Mouse (Mus musculus) layer of hippocampus, adult 11-12 months (tissue): ENCODE measurements at regions not wholly inside any gene's neighbourhood (a gene's known extent, or its start where the extent isn't known, plus 50 kb on each side); places are given as distances from the start of the nearest gene placed in this dataset.

Experiments used
- DNase-seq: peaks from one replicate; pipeline ENCODE4 v3.0.0; 2022; ENCODE audit warnings: low spot score

DNA sequence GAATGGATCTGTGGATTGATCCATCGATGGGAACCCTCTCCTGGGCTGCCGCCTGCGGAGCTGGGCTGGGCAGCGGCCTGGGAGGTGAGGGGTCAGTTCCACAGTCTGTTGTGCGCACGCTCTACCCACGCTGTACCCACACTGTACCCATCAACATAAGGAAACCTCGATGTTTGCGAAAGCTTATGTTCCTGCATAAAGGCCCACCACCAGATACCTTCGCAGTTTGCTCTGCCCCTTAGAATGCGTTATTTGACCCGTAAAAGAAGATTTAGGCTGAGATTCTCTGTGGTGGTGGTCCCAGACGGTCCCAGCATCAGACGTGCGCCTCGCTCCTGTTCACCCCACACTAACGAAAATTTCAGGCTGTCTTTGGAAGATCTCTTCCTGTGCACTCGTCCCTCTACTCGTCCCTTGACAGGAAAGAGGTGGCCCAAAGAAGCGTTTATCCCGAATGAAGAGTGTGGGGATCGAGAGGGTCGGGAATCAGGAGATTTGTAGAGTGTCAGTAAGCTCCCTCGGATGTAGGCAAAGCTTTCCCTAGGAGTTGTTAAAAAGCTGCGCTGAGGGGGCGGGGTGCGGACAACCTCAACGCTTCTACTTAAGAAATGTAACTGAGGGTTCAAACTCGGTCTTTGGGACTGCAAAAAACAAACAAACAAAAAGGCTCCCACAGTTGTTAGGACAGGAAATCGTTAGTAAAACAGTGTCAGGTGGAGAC lies 123.9 kb downstream of the Tmem161b start:
- peak; percentile 44 for DNase-seq

DNA sequence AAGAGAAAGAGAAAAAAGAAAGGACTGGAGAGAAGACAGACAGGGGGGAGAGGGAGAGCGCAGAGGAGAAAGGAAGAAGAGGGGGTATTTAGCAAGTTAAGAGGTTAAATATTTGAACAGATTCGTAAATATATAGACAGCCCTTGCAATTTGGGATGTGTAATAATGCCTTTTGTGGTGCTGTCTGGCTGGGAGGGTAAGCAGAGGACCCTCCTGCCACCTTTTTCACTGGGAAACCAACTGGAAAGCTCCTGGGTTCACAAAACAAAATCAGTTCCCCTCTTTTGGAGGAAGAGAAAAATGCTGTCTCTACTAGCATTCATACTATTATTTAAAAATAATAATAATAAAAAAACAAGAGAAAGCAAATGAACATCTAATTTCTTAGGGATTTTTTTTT lies 124.5 kb downstream of the Tmem161b start:
- DNase-seq, result no peak

DNA sequence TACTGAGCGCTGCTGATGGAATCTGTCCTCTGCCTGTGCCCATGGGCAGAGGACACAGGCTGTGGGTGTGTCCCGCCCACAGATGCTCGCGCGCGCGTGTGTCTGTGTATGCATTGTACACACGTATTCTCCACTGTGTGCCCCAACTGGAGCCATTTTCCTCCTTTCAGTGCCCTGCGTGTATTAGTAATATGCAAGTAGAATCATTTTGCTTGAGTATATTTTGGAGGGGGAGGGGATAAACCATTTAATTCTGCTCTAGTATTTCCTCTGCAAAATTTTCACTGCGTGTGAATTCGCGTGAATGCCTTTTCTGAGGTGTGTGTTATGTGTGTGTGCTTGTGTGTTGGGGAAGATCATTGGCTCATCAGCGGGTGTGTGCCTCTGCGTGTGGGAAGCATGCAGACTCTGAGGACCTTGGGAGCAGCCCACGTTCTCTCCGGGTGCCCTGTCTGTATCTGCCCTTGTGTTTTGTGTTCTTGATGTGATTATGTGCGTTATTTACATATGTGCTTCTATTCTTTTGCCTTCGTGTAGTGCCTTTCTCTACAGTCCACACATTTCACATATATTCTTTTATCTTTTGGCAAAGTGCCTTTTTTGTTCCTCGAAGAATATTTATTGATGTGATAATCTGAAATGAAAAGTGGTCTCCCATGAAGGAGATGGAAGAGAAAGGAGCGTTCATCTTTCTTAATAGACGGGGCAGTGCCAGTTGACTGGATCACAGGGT lies 125.3 kb downstream of the Tmem161b start:
- peak; percentile 67 for DNase-seq

DNA sequence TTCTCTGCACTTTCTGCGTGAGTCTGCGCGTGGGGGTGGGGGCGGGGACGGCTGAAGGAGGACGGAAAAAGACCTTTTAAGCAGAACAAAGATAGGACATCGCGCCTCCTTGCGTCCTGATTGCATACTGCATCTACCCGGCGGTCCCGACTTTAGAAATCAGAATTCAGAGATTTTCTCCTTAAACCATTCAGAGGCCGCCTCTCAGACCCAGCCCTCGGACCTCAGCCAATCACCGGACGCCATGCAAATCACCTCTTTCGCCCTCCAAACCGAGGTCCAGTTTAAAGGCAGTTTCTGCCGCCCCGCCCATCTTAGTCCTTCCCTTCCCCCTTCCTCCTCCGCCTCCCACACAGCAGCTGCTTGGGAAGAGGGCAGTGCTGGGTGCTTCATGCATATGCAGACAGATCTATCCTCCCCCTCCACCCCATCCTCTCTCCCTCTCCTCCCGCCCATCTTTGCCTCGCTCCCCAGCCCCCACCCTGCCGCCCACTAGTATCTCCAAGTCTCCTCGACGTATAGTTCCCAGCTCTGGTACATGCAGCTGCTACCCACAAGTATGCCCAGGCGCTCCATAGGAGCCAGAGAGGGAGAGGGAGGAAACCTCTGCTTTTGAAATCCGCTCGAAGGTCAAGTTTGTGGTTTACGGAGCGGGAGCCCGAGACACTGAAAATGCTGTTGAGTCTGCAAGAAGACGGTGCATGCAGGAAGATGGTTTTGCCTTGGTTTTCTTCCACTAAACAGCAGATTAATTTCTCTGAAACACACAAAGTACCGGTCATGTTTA lies 126.0 kb downstream of the Tmem161b start:
- DNase-seq, result peak; percentile 99

GRCm38 (mm10) chr13:84348701-84348975 lies 126.5 kb downstream of the Tmem161b start:
- no peak for DNase-seq

DNA sequence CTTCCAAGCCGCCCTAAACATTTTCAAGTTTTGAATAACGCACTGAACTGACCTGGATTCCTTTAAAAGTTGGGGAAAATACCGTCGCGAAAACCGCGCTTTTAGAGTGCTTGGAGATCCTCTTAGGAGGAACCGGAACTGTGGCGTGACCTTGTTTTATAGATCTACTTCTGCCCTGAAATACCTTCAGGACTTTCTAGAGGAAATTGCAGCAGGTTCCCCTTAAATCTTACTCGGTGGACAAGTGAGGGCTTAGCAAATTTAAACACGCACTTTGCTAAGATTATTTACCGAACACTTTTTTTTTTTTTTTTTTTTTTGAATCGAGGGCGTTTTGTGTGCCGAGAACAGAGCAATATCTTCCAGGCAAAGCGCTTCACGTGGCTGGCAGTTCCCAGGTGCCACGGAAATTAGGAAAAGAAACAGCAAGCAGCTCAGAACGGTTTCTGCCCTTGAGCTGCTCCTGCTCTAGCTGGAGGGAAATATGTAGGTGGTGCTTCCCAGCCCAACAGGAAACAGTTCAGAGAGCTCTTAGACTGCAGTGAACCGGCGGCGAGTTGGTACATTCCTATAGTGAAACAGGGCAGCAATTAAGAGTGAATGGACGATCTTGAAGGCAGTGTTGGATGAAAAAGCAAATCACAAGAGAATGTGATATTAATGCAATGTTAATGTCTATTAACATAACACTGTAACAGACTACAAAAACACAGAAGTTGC lies 127.1 kb downstream of the Tmem161b start:
- DNase-seq, result peak; percentile 65

DNA sequence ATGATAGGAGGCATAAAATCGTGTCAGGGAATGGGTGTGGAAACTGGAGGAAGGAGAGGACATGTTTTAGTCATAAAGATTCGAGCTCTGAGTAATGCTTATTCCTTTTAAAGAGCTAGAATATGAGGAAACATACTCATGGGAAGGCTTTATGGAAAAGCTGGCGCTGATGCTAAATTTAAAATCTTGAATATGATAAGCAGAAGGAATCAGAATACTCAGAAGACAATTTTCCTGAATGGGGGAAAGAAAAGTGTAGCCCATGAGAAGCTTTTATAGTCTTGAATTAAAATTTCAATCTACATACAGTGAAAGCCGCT lies 127.6 kb downstream of the Tmem161b start:
- no peak for DNase-seq

GRCm38 (mm10) chr13:84350791-84351190 lies 128.7 kb downstream of the Tmem161b start:
- DNase-seq, result no peak

GRCm38 (mm10) chr13:84356455-84356854 lies 134.4 kb downstream of the Tmem161b start:
- no peak for DNase-seq

DNA sequence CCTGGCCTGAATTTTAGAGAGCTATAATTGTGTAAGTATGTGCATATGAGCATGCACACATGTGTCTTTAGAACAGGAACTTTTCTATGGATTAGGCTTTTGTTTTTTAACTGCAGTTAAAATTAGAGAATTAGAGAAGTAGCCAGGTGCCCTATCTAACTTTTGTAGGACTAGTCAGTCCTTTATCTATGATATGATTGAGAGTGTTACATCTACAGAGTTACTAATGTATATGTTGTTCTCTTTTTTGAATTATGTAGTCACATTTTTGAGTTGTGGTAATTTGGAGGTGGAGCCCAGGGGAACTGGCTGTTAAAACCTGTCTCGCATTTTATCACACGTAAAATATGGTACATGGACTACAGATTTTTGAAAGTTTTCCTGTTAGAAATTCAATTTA lies 138.4 kb downstream of the Tmem161b start:
- DNase-seq, result no peak

- no peak for DNase-seq
These were observed 142.0 kb downstream of the Tmem161b start for GRCm38 (mm10) chr13:84364069-84364468.

- DNase-seq, result no peak
These were observed 143.4 kb downstream of the Tmem161b start for GRCm38 (mm10) chr13:84365503-84365902.

DNA sequence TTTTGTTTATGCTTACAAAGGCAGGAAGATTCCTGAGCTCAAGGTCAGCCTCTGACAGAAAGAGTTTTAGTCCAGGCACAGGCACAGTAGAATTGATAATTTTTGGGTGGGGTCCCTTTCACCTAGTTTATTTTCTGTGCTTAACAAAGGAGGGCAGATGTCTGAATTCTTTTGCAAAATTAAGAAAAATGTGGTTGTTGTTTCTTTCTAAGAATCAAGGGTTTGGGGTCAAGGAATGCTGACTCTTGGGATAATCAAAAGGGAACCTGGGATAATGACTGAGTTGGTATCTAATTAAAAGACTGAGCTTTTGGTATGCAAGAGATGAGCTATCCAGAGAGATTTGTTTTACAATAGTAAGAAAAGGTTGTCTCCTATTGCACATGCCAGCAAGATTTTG lies 143.9 kb downstream of the Tmem161b start:
- no peak for DNase-seq

DNA sequence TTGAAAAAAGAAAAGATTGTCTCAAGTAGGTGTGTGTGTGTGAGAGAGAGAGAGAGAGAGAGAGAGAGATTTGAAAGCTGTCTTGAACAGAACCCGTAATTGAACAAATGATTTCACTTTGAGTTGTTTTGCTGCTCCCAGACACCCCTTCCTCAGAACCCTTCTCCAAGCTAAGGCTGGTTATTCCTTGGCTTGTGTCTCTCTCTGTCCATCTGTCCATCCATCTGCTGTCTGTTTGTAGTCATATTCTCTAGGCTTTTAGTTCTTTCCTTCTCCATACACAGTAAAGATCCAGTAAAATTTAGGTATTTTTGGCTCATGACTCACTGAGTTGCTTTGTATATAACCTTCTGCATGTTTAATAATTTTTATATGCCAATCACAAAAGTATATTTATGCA lies 144.7 kb downstream of the Tmem161b start:
- DNase-seq, result no peak

DNA sequence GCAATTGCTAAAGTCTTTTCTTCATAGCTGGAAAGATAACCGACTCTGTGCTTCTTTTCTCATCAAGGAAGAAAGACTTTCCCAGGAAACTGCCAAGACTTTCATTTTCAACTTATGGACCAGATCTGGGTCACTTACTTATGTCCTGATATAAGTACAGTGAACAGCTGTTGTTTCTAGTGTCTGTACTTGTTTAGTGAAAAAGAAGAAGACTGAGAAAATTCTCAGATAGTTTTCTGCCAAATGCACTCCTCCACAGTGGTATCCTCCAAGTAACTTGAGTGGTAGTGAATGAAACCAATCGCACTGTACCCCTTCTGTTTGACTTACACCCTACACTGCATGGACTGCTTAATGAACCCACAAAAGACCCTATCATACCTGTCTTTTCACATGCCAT lies 146.1 kb downstream of the Tmem161b start:
- no peak for DNase-seq

GRCm38 (mm10) chr13:84374711-84375257 lies 152.7 kb downstream of the Tmem161b start:
- no peak for DNase-seq

DNA sequence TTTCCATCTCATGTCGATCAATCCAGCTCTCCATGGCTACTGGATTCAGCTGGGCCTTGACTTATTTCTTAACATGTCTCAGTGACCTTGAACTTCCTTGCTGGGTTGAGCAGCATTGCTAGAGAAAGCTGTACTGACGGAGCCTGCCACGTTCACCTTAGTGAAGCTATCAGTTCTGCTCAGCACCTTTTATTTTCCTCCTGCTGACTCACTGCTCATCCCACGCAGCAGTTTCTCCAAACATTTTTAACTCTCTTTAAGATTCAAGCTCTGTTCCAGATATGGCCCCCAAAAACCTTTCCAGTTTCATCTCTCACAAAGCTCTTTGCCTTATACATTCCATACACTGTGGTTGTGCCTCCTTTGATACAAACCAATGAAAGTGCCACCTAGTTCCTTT lies 153.8 kb downstream of the Tmem161b start:
- no peak for DNase-seq

DNA sequence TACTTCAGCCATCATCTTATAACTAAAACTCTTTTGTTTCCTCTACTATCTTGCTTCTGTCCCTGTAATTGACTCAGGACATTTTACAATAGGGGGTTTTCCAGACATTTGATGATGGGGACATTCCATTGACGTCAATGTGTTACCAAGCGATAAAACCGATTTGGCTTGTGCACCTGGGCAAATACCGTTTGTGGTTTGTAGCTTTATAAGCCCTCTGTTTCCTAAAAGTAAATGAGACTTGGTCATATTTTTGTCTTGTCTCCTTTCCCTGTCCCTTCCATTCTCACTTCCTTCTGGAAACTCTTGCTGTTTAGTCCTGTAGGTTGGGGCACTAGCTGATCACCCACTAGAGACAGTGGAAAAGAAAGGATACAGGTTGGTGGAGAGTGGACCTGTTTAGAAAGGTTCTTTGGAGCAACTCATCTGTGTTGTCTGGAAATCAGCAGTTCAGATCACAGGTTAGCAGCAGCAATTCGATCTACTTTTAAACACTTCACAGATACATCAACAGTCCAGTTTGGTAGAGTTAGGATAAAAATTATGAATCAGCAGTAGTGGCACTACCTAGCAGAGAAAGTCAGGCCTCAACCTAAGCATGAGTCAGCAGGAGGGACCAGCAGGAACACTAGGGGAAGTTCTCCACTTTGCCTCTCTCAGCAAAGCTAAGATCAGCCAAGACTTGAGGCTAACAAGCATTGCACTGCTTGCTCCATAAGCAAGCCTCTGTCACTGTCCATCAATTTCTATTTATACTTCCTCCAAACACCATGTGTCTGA lies 156.6 kb downstream of the Tmem161b start:
- DNase-seq, result no peak

DNA sequence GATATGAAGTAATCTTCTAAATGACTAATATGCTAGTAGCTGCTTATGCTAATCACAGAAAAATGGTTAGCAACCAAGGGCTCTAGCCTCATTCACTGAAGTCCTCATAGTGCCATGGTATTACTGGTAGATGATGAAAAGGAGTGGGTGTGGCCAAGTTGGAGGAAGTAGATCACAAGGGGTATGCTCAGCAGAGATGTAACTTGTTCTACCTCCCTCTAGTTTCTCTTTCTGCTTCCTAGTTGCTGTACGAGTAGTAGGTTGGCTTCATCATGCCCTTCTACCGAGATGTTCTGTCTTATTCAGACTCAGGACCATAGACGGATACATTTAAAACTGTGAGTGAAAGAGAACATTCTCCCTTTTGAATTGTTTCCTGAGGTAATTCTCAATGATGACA lies 169.5 kb downstream of the Tmem161b start:
- no peak for DNase-seq

- no peak for DNase-seq
These were observed 176.6 kb downstream of the Tmem161b start for GRCm38 (mm10) chr13:84398476-84399344.
